Mouse (Mus musculus) forelimb bud, embryonic 11.5 days (tissue): ENCODE measurements around the gene Dyrk1a.

Experiments
- DNase-seq: peaks from one replicate; pipeline ENCODE4 v3.0.0-alpha.2; 2012; ENCODE audit warnings: low read depth, low spot score

Dyrk1a gene

GRCm38 (mm10) chr16:94559282-94559681, 10.5 kb upstream of the Dyrk1a start:
- no peak for DNase-seq

GRCm38 (mm10) chr16:94559782-94560181, 10.0 kb upstream of the Dyrk1a start:
- DNase-seq: no peak

- no peak for DNase-seq
Measured at GRCm38 (mm10) chr16:94560618-94561017, 9.2 kb upstream of the Dyrk1a start.

GRCm38 (mm10) chr16:94566124-94566523, 3.7 kb upstream of the Dyrk1a start:
- no peak for DNase-seq

GRCm38 (mm10) chr16:94566834-94567585, 2.8 kb upstream of the Dyrk1a start:
- DNase-seq: no peak

- DNase-seq: no peak
Measured at GRCm38 (mm10) chr16:94567751-94568150, 2.1 kb upstream of the Dyrk1a start.

GRCm38 (mm10) chr16:94568335-94569228, 1.2 kb upstream of the Dyrk1a start:
- DNase-seq: peak; percentile 78

- DNase-seq: no peak
Measured at GRCm38 (mm10) chr16:94570361-94571041, 691 bp downstream of the Dyrk1a start.

GRCm38 (mm10) chr16:94571111-94571993, 1.5 kb downstream of the Dyrk1a start:
- DNase-seq: no peak

GRCm38 (mm10) chr16:94572422-94572821, 2.6 kb downstream of the Dyrk1a start:
- no peak for DNase-seq

GRCm38 (mm10) chr16:94574025-94574717, 4.4 kb downstream of the Dyrk1a start:
- DNase-seq: no peak

- DNase-seq: no peak
Measured at GRCm38 (mm10) chr16:94574718-94575094, 4.9 kb downstream of the Dyrk1a start.

- no peak for DNase-seq
Measured at GRCm38 (mm10) chr16:94575757-94576156, 5.9 kb downstream of the Dyrk1a start.

GRCm38 (mm10) chr16:94579348-94579747, 9.5 kb downstream of the Dyrk1a start:
- no peak for DNase-seq

- DNase-seq: no peak
Measured at GRCm38 (mm10) chr16:94580844-94581405, 11.1 kb downstream of the Dyrk1a start.

- DNase-seq: no peak
Measured at GRCm38 (mm10) chr16:94586349-94586990, 16.7 kb downstream of the Dyrk1a start.

- no peak for DNase-seq
Measured at GRCm38 (mm10) chr16:94587461-94587860, 17.7 kb downstream of the Dyrk1a start.

GRCm38 (mm10) chr16:94588171-94588570, 18.4 kb downstream of the Dyrk1a start:
- no peak for DNase-seq

- no peak for DNase-seq
Measured at GRCm38 (mm10) chr16:94588974-94589373, 19.2 kb downstream of the Dyrk1a start.

- no peak for DNase-seq
Measured at GRCm38 (mm10) chr16:94589648-94590047, 19.8 kb downstream of the Dyrk1a start.
